Mouse (Mus musculus): ENCODE measurements around the gene Vmn1r94.
"Not testable (repeated sequence)": the region's sequence is repeated elsewhere in the genome, so short reads cannot be mapped to it uniquely, and the experiment has no call there.

- TF ChIP-seq CTCF (IDR thresholded peaks at IDR 0.05; ENCODE audit: insufficient read depth, low read length); POLR2A (IDR thresholded peaks at IDR 0.05; ENCODE audit: borderline replicate concordance, extremely low read depth, low read depth, low read length): not testable (repeated sequence)
Measured at GRCm38 (mm10) chr7:20205507-20205906, 37.3 kb upstream of the Vmn1r94 start, which contains the start of gene Gm6164.

All from lung, adult 2 months (tissue).